Mouse (Mus musculus) left cerebral cortex, postnatal 36 days (tissue): Measurements from ENCODE around the gene Zfp526. TPM values are rescaled to one million over a fixed set of nuclear protein-coding genes. Genes with fewer than 3 reads are reported as not detected.

Experiments
- DNase-seq, 2 experiments: peaks; one replicate each; pipeline ENCODE4 v3.0.0; 2021 to 2022; ENCODE audit warnings: low spot score in 2 of 2, mixed read lengths in 1 of 2
- intact Hi-C: fragments of 180-260 bp; cut with DNase I; formaldehyde crosslinking; loops from one replicate; pipeline ENCODE4 v1.15.1; 2025
- total RNA-seq, 2 experiments: library from RNA; stranded (reverse); gene quantifications; 2 replicates each; pipeline ENCODE4 v1.2.3; 2021

Zfp526 gene
- total RNA-seq, 2 experiments from 2014 or later: 11.3 to 11.5 TPM

GRCm38 (mm10) chr7:25205355-25206093, 15.7 kb upstream of the Zfp526 start:
- intact Hi-C loops: no loop called here
- DNase-seq: no peak

GRCm38 (mm10) chr7:25206094-25206830, 15.0 kb upstream of the Zfp526 start:
- intact Hi-C loops: no loop called here
- no peak for DNase-seq

GRCm38 (mm10) chr7:25209161-25209622, 12.0 kb upstream of the Zfp526 start:
- intact Hi-C loops: no loop called here
- no peak for DNase-seq

- DNase-seq: no peak
Observed at GRCm38 (mm10) chr7:25210482-25210881, 10.7 kb upstream of the Zfp526 start.

GRCm38 (mm10) chr7:25213099-25213498, 8.1 kb upstream of the Zfp526 start:
- intact Hi-C loops: no loop called here
- no peak for DNase-seq

More at GRCm38 (mm10) chr7:25210482-25210881, 10.7 kb upstream of the Zfp526 start:
- intact Hi-C loops: no loop called here

- intact Hi-C loops: no loop called here
- no peak for DNase-seq
Observed at GRCm38 (mm10) chr7:25214172-25214571, 7.1 kb upstream of the Zfp526 start.

- DNase-seq: no peak
- intact Hi-C loops: no loop called here
Observed at GRCm38 (mm10) chr7:25217653-25218395, 3.4 kb upstream of the Zfp526 start.

GRCm38 (mm10) chr7:25218705-25219415, 2.4 kb upstream of the Zfp526 start:
- peak; percentile 40 to 47 for DNase-seq
- intact Hi-C loops: no loop called here

GRCm38 (mm10) chr7:25219416-25219750, 1.8 kb upstream of the Zfp526 start:
- intact Hi-C loops: no loop called here
- peak in 1 of 2 experiments; percentile 36 for DNase-seq

- intact Hi-C loops: no loop called here
- DNase-seq: peak; percentile 94
Observed at GRCm38 (mm10) chr7:25219756-25220456, 1.3 kb upstream of the Zfp526 start.

GRCm38 (mm10) chr7:25220457-25221101, 646 bp upstream of the Zfp526 start, which contains the start of gene Dedd2:
Dedd2 (minus strand) TSS chr7:25220615.
- DNase-seq: no peak
- intact Hi-C loops: no loop called here

GRCm38 (mm10) chr7:25222275-25222967, 1.2 kb downstream of the Zfp526 start:
- intact Hi-C loops: no loop called here
- no peak for DNase-seq

- DNase-seq: no peak
- intact Hi-C loops: no loop called here
Observed at GRCm38 (mm10) chr7:25227523-25228300, 6.5 kb downstream of the Zfp526 start.

- intact Hi-C loops: loop anchor here (10.0 kb wide), 1 partner anchor 216 kb away; no protein-coding TSS in a partner anchor
- no peak for DNase-seq
Observed at GRCm38 (mm10) chr7:25230690-25231285, 9.6 kb downstream of the Zfp526 start.

- intact Hi-C loops: loop anchor here (10.0 kb wide), 1 partner anchor 217 kb away; no protein-coding TSS in a partner anchor
- no peak for DNase-seq
Observed at GRCm38 (mm10) chr7:25232101-25232648, 10.9 kb downstream of the Zfp526 start.

GRCm38 (mm10) chr7:25233061-25233460, 11.8 kb downstream of the Zfp526 start:
- no peak for DNase-seq
- intact Hi-C loops: loop anchor here (10.0 kb wide), 1 partner anchor 218 kb away; no protein-coding TSS in a partner anchor
